Mouse (Mus musculus) forebrain, embryonic 13.5 days (tissue): Measurements from ENCODE around the gene Cd3eap. TPM values are rescaled to one million over a fixed set of nuclear protein-coding genes. Genes with fewer than 3 reads are reported as not detected.
A peak's percentile ranks its signal among the peaks of the same experiment; 100 is the strongest.

Experiments
- ATAC-seq: fragments of 200-750 bp; cut with Nextera tagmentation; 2 replicates; pipeline ENCODE4 v1.8.0; 2017
- H3K27ac ChIP-seq: fragments of 300-500 bp; sonication (generic); 2 replicates; pipeline ENCODE4 v1.5.1; 2015; ENCODE audit warnings: inconsistent platforms, mild to moderate bottlenecking, moderate library complexity
- H3K27me3 ChIP-seq: fragments of 300-500 bp; sonication (generic); 2 replicates; pipeline ENCODE4 v1.6.1; 2015; ENCODE audit warnings: mild to moderate bottlenecking, inconsistent platforms
- H3K36me3 ChIP-seq: fragments of 300-500 bp; sonication (generic); 2 replicates; pipeline ENCODE4 v1.6.1; 2015; ENCODE audit warnings: mild to moderate bottlenecking, inconsistent platforms; ENCODE audit not compliant: poor library complexity, severe bottlenecking
- H3K4me1 ChIP-seq: fragments of 300-500 bp; sonication (generic); 2 replicates; pipeline ENCODE4 v1.6.1; 2015; ENCODE audit warnings: inconsistent platforms
- H3K4me2 ChIP-seq: fragments of 300-500 bp; sonication (generic); 2 replicates; pipeline ENCODE4 v1.6.1; 2015; ENCODE audit warnings: inconsistent platforms, mild to moderate bottlenecking, moderate library complexity
- H3K4me3 ChIP-seq: fragments of 300-500 bp; sonication (generic); 2 replicates; pipeline ENCODE4 v1.5.1; 2015; ENCODE audit warnings: mild to moderate bottlenecking, inconsistent platforms
- H3K9ac ChIP-seq: fragments of 300-500 bp; sonication (generic); 2 replicates; pipeline ENCODE4 v1.6.1; 2015; ENCODE audit warnings: mild to moderate bottlenecking, inconsistent platforms
- H3K9me3 ChIP-seq: fragments of 300-500 bp; sonication (generic); replicated peaks from 2 replicates; pipeline ENCODE4 v1.6.1; 2016; ENCODE audit warnings: inconsistent platforms
- WGBS: fragments of 180-500 bp; shearing (Covaris S2); methylation state at CpG from one replicate; pipeline ENCODE4 v1.1.7; 2015; 5-methylcytosine and 5-hydroxymethylcytosine counted together
- polyA plus RNA-seq: library from polyadenylated mRNA; unstranded; fragments of >200 nt; fragmentation: Nextera tagmentation; extraction: Ambion mirVana; gene quantifications from 2 replicates; pipeline ENCODE4 v1.2.1, GENCODE M21; 2015

The Cd3eap gene
- polyA plus RNA-seq, 1 experiment from 2014 or later, result 21.4 TPM

DNA sequence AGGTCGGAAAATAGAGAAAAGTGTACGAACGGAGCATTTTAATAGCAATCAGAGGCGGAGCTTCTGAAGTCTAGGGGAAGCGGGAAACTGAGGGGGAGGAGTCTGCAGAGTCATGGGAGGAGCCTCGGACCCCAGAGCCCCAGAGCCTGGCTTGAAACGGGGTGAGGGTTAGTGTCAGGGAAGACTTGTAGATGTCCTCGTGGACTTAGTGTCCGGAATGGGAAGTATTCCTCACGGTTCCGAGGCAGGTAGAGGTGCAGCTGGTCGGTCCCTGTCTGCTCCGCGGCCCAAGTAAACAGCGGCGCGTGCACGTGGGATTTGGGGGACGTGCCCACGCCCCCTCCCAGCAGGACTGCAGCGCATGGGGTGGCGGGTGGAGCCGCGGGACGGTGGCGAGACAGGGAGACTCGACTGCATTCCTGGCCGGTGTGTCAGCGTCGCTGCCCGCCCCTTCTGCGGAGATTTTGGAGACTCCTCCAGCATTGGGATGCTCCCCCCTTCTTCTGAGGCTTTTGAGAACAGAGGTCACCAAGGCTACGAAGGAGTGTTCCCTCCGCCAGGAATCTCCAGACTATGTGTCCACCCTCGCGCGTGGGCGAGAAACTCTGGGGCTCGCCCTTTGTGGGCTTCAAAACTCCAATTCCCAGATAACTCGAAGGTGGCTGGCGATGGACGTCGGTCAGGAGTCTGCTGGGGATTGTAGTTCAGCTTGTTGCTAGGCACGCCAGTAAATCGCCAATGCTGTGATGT is 784 bp upstream of the Cd3eap start:
- Histone ChIP-seq H3K4me1 (peaks cover 40% of the 10 kb centered on the region), H3K4me3 (peak overlapping the region; percentile 64), H3K9ac (peak overlapping the region; percentile 73), H3K4me2 (peak overlapping the region; percentile 99), H3K36me3 (peaks cover 27% of the 10 kb centered on the region), H3K27ac (0 out of 2 replicates have a peak overlapping the region, but pooled peaks have one; percentile 17), H3K9me3 (no peaks in the 10 kb centered on the region), H3K27me3 (no peaks in the 10 kb centered on the region)
- ATAC-seq, result peak; percentile 80
- WGBS, result under 1% methylated on average over 45 of the region's 45 CpGs

DNA sequence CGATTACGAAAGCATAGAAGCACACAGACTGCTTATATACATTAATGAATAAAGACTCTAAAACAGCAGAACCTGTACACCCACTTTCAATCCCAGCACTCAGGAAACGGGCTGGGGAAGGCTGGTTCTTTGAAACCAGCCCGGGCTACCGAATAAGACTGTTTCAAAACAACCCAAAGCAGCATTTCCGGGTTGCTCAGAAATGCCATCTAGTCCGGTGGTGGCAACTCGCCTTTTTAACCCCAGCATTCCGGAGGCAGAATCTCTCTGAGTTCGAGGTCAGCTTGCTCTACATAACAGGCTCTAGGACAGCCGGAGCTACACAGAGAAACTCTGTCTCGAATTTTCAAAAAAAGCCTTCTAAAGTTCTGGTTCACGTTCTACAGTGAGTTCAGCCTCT is 649 bp downstream of the Cd3eap start:
- Histone ChIP-seq H3K27ac (no peak overlapping the region), H3K4me1 (peaks cover 34% of the 10 kb centered on the region), H3K27me3 (no peaks in the 10 kb centered on the region), H3K4me3 (peak overlapping the region; percentile 64), H3K4me2 (peak overlapping the region; percentile 99), H3K36me3 (peaks cover 39% of the 10 kb centered on the region), H3K9me3 (no peaks in the 10 kb centered on the region), H3K9ac (peak overlapping the region; percentile 73)
- 17% methylated on average over 13 of the region's 13 CpGs for WGBS
- ATAC-seq, result no peak

DNA sequence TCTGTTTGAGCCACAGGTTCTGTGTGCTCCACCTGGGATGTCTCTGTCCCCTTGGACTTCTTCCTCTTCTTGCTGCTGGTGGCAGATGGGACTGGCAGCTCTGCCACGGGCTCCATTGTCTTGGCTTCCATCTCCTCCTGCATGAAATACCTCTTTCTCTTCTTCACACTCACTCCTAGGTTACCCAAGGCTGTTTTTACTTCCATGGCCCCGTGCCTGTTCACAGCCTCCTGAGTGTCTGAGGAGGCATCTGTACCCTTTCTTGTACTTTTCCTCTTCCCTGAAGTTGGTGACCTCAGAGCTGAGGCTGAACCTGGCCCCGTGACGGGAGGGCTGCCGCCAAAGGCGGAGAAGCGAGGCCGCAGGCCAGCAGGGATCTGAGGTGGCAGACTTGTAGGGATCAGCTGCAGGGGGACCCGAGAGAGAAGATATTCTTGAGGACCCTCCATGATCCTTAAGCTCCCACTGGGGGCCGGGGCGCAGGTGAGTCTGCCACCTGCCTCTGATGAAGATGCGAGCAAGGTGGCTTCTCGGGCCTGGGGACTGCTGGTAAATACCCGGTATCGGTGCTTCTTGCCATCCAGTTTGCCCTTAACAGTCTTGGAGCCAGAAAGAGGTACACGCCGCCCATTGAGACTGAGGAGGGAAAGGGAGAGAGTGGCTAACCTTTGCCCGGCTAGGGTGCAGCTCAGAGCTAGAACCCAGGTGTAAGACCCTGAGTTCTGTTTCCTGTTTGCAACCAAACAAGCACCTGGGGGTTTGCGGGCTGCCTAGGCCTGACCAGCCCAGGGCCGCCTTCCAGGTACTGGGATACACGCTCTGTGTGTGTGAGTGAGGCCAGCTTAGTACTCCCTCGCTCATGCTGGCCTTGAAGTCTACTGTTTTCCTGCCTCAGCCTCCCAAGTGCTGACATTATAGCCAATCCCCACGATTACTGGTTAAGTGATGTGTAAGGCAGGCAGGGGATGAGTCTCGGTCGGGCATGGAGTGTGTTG is 1.6 kb downstream of the Cd3eap start:
- peaks cover 49% of the 10 kb centered on the region for H3K36me3 ChIP-seq
- H3K4me1 ChIP-seq, result peaks cover 34% of the 10 kb centered on the region
- peak overlapping the region; percentile 73 for H3K9ac ChIP-seq
- no peaks in the 10 kb centered on the region for H3K27me3 ChIP-seq
- peak overlapping the region; percentile 64; the same call in 1 of the 2 replicates for H3K4me3 ChIP-seq
- no peak for ATAC-seq
- WGBS, result 91% methylated on average over 25 of the region's 25 CpGs
- no peaks in the 10 kb centered on the region for H3K9me3 ChIP-seq
- H3K27ac ChIP-seq, result no peak overlapping the region
- H3K4me2 ChIP-seq, result peak overlapping the region; percentile 99

DNA sequence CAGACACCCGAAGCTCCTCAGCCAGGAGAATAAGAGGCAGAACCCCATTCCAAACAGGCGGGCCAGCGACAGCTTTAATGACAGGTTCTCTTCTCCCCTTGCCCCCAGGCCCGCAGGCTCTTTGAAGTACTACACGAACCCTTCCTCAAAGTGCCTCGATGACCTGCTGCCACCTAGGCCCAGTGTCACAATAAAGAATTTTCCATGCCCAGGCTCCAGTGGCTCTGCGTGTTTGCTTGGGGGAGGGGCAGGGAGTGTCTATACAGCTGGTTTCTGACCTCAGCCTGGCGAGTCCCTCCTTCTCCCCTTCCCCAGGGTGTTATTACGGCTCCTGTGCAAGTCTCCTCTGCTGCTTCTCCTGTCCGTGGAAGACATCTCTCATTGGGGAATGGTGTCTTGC is 3.0 kb downstream of the Cd3eap start:
- Histone ChIP-seq H3K9ac (no peak overlapping the region), H3K27ac (no peak overlapping the region), H3K36me3 (peaks cover 62% of the 10 kb centered on the region), H3K27me3 (no peaks in the 10 kb centered on the region), H3K4me2 (no peak overlapping the region), H3K4me3 (no peak overlapping the region), H3K4me1 (peaks cover 22% of the 10 kb centered on the region), H3K9me3 (no peaks in the 10 kb centered on the region)
- ATAC-seq, result no peak
- WGBS, result 82% methylated on average over 10 of the region's 10 CpGs

DNA sequence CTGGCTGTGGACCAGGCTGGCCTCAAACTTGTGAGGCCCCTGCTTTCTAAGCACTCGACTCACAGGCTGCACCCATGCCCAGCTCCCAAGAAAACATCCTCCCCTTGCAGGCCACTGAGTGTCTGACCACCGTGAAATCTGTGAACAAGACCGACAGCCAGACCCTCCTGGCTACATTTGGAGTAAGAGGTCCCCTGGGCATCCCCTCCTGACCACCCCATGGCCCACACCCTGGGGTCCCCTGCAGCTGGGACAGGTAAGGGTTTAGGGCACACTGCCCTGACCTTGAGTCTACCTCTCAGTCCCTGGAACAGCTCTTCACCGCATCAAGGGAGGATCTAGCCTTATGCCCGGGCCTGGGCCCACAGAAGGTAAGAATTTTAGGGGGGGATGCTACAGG is 4.3 kb downstream of the Cd3eap start:
- no peak overlapping the region for H3K27ac ChIP-seq
- H3K4me2 ChIP-seq, result no peak overlapping the region
- no peaks in the 10 kb centered on the region; the same call in 1 of the 2 replicates for H3K9me3 ChIP-seq
- no peaks in the 10 kb centered on the region for H3K27me3 ChIP-seq
- H3K4me1 ChIP-seq, result peaks cover 11% of the 10 kb centered on the region
- no peak overlapping the region for H3K4me3 ChIP-seq
- 85% methylated on average over 5 of the region's 5 CpGs for WGBS
- H3K9ac ChIP-seq, result no peak overlapping the region
- peaks cover 73% of the 10 kb centered on the region for H3K36me3 ChIP-seq
- ATAC-seq, result no peak

DNA sequence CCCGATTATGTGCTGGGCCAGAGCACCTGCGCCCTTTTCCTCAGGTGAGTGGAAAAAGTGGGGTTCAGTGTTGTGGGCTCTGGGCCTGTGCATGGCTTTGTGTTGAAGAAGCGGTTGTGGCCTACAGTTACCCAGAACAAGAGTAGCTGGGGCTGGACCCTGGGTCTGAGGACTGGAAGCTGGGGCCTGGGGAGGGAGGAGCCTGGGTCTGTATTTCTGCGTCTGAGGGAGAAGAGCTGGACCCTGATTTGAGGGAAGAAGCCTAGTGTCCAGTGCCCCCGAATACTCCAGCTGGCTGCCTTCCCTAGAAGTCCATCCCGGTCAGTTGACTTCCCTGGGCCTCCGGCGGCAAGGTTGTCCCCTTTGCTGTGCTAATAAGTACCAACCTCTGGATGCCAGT is 9.1 kb downstream of the Cd3eap start:
- H3K9ac ChIP-seq, result no peak overlapping the region
- H3K4me2 ChIP-seq, result no peak overlapping the region
- H3K9me3 ChIP-seq, result no peaks in the 10 kb centered on the region; the same call in 1 of the 2 replicates
- peaks cover 70% of the 10 kb centered on the region for H3K36me3 ChIP-seq
- no peak overlapping the region for H3K27ac ChIP-seq
- ATAC-seq, result no peak
- H3K27me3 ChIP-seq, result no peaks in the 10 kb centered on the region
- peaks cover 10% of the 10 kb centered on the region for H3K4me1 ChIP-seq
- H3K4me3 ChIP-seq, result no peak overlapping the region
- 93% methylated on average over 8 of the region's 8 CpGs for WGBS

DNA sequence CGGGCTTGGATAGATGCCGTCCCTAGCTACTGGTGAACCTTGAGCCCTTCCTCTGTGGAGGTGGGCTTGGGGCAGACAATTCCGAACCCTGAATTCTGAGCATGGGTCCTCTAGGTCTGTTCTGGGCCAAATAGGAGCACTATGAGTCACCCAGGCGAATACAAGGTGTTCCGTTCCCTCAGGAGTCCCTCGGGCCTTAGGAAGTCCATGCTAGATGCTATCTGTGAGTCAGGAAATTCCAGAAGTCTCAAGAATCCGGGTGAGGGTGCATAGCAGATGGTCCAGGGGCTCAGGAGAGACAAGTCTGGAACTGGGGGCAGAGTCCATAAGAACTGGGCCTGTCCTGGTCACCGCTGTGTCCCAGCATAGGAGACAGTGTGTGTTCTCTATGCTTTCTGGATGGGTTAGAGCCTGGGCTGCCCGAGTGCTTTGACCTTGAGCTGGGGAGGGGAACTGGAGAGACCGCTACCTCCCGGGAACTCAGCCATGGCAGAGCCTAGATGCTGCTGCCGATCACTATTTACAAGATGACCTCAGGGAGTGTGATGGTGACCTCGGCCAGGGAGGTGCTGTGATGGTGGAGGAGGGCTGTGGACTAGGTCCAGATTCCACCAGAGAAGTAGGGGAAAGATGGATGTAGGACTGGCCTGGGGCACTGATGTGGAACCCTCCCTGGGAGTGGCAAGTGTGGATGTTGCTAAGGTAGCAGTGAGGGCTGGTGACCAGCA is 9.9 kb downstream of the Cd3eap start:
- peaks cover 14% of the 10 kb centered on the region for H3K4me1 ChIP-seq
- peaks cover 61% of the 10 kb centered on the region for H3K36me3 ChIP-seq
- H3K9me3 ChIP-seq, result no peaks in the 10 kb centered on the region; the same call in 1 of the 2 replicates
- 92% methylated on average over 13 of the region's 13 CpGs for WGBS
- no peak overlapping the region for H3K4me3 ChIP-seq
- H3K27me3 ChIP-seq, result no peaks in the 10 kb centered on the region
- ATAC-seq, result no peak
- H3K27ac ChIP-seq, result no peak overlapping the region
- no peak overlapping the region for H3K4me2 ChIP-seq
- no peak overlapping the region; the same call in 1 of the 2 replicates for H3K9ac ChIP-seq

DNA sequence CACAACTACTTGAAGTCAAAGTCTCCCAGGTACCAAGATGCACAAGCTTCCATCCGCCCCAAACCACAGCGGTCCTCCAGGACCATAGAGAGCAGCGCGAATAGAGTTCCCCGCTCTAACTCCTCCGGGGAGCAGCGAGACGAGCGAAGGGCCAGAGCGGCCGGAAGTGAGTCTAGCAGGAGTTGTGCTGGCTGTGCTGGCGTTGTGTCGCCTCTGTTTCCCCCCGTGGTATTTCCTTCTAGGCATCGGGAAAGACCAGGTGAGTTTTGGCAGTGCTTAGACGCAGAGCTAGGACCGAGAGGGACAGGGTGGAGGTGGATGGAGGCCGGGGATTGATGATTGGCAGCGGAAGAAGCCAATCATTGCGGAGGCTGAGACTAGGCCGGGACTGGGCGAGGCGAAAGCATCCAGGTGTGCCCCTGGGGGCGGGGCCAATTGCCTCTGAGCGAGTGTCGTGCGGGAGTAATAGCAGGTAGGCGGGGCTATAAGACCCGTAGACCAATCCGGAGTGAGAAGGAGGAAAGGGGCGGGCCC is 14.3 kb downstream of the Cd3eap start:
- Histone ChIP-seq H3K9ac (peak overlapping the region; percentile 77), H3K4me3 (peak overlapping the region; percentile 70), H3K27ac (peak overlapping the region; percentile 84), H3K4me1 (peaks cover 36% of the 10 kb centered on the region), H3K4me2 (peak overlapping the region; percentile 84), H3K36me3 (peaks cover 22% of the 10 kb centered on the region), H3K9me3 (no peaks in the 10 kb centered on the region), H3K27me3 (peaks cover 14% of the 10 kb centered on the region)
- ATAC-seq, result peak; percentile 96
- WGBS, result under 1% methylated on average over 31 of the region's 31 CpGs

DNA sequence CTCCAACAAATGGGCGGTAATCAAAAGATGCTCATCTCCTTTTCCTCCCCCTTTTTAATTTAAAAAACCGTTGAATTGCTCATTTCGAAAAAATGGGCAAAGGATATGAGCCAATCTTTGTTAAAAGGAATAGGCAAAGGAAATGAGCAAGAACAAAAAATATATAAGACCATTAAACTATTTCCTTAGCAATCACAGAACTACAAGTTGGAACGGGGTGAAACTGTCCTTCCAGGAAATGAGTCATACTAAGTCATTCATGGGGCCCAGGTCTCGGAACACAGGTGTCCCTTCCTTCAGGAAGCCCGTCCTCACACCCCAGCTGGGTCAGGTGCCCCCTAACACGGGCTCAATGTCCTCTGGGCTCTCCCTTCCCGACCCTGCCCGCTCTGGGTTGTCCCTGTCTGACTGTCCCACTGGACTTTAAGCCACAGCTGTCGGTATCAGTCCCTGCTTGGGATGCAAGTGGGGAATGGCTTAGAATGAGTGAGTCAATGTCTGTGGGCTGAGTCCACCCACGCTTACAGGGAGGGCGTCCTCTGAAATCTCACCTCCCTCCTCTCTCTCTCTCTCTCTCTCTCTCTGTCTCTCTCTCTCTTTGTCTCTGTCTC is 14.9 kb downstream of the Cd3eap start, which contains the start of gene Ercc1:
Ercc1 (plus strand) TSS at position 542 of the 611 bp plus-strand sequence.
- Histone ChIP-seq H3K36me3 (peaks cover 15% of the 10 kb centered on the region), H3K27me3 (peaks cover 14% of the 10 kb centered on the region), H3K27ac (peak within 1 kb of the TSS; percentile 84), H3K9ac (peak within 1 kb of the TSS; percentile 77), H3K4me2 (peak within 1 kb of the TSS; percentile 84), H3K4me1 (peaks cover 36% of the 10 kb centered on the region), H3K4me3 (peak within 1 kb of the TSS; percentile 70), H3K9me3 (no peaks in the 10 kb centered on the region)
- WGBS, result 27% methylated on average over 12 of the region's 12 CpGs
- no peak for ATAC-seq

DNA sequence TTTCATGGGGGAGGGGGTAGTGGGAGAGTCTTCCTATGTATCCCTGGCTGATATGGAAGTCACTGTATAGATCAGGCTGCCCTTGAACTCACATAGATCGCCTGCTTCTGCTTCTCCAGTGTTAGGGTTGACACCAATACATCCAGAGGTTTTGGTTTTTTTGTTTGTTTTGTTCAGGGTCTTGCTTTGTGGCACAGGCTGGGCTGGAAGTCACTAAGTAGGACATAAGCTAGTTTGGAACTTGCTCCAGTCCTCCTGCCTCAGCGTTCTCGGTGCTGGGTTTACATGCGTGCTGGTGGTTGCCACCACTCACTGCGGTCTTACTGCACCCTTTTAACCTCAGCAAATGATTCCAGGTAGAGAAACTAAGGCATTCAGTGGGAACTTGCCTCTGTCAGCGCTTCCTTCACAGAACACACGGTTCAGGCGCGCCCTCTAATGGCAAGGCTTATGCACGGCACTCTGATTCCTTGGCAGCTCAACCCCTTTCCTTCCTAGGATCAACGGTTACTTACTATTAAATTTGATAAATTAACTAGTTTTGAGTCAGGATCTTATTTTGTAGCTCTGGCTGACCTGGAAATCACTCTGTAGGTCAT is 16.0 kb downstream of the Cd3eap start:
- Histone ChIP-seq H3K4me2 (peak overlapping the region; percentile 93), H3K4me1 (peaks cover 36% of the 10 kb centered on the region), H3K4me3 (peak overlapping the region; percentile 4; the same call in 1 of the 2 replicates), H3K27me3 (peaks cover 14% of the 10 kb centered on the region), H3K9me3 (no peaks in the 10 kb centered on the region), H3K9ac (no peak overlapping the region), H3K27ac (no peak overlapping the region), H3K36me3 (peaks cover 5% of the 10 kb centered on the region)
- no peak for ATAC-seq
- WGBS, result 1% methylated on average over 11 of the region's 11 CpGs
